Mouse (Mus musculus) hindbrain, postnatal 0 days (tissue): ENCODE data around the gene Casp3. TPM values are rescaled to one million over a fixed set of nuclear protein-coding genes. Genes with fewer than 3 reads are reported as not detected.

Experiments
- ATAC-seq: fragments of 200-750 bp; cut with Nextera tagmentation; 2 replicates; pipeline ENCODE4 v1.8.0; 2017; ENCODE audit warnings: mild to moderate bottlenecking, moderate TSS enrichment, moderate library complexity
- DNase-seq: peaks from one replicate; pipeline ENCODE4 v3.0.0-alpha.2; 2015; ENCODE audit warnings: low spot score
- H3K27ac ChIP-seq: fragments of 300-500 bp; sonication (generic); 2 replicates; pipeline ENCODE4 v1.5.1; 2014; ENCODE audit warnings: mild to moderate bottlenecking
- H3K27me3 ChIP-seq: fragments of 300-500 bp; sonication (generic); 2 replicates; pipeline ENCODE4 v1.6.1; 2014; ENCODE audit warnings: low read length, mixed read lengths; ENCODE audit not compliant: insufficient read depth
- H3K36me3 ChIP-seq: fragments of 300-500 bp; sonication (generic); 2 replicates; pipeline ENCODE4 v1.6.1; 2014; ENCODE audit warnings: low read length, mixed read lengths; ENCODE audit not compliant: insufficient read depth
- H3K4me1 ChIP-seq: fragments of 300-500 bp; sonication (generic); 2 replicates; pipeline ENCODE4 v1.6.1; 2014; ENCODE audit warnings: antibody characterized with exemption, low read length, mixed read lengths; ENCODE audit not compliant: insufficient read depth
- H3K4me2 ChIP-seq: fragments of 300-500 bp; sonication (generic); 2 replicates; pipeline ENCODE4 v1.6.1; 2014; ENCODE audit warnings: low read depth, mild to moderate bottlenecking, low read length, moderate library complexity, mixed read lengths
- H3K4me3 ChIP-seq: fragments of 300-500 bp; sonication (generic); 2 replicates; pipeline ENCODE4 v1.5.1; 2014; ENCODE audit warnings: low read length
- H3K9ac ChIP-seq: fragments of 300-500 bp; sonication (generic); replicated peaks from 2 replicates; pipeline ENCODE4 v1.6.1; 2014; ENCODE audit warnings: mild to moderate bottlenecking, low read length, moderate library complexity, mixed read lengths
- H3K9me3 ChIP-seq: fragments of 300-500 bp; sonication (generic); 2 replicates; pipeline ENCODE4 v1.6.1; 2016; ENCODE audit warnings: low read length, mixed read lengths
- CTCF ChIP-seq: IDR thresholded peaks from 2 replicates; pipeline ENCODE4 v1.5.1; 2016; ENCODE audit warnings: antibody characterized with exemption, control low read depth, low read depth
- WGBS: fragments of 180-500 bp; shearing (Covaris S2); extraction: QIAGEN DNeasy Blood & Tissue Kit; methylation state at CpG from one replicate; pipeline ENCODE4 v1.1.7; 2014; 5-methylcytosine and 5-hydroxymethylcytosine counted together
- polyA plus RNA-seq: library from polyadenylated mRNA; unstranded; fragments of >200 nt; fragmentation: Nextera tagmentation; extraction: Ambion mirVana; gene quantifications from 2 replicates; pipeline ENCODE4 v1.2.1, GENCODE M21; 2015
- total RNA-seq: library from RNA; depleted of rRNA; stranded (reverse); fragments of >200 nt; gene quantifications from 2 replicates; pipeline ENCODE4 v1.2.3, GENCODE M21; 2014; rRNA removed

Casp3 gene
- total and polyA plus RNA-seq, 2 experiments from 2014 or later = 92.0 to 174 TPM

DNA sequence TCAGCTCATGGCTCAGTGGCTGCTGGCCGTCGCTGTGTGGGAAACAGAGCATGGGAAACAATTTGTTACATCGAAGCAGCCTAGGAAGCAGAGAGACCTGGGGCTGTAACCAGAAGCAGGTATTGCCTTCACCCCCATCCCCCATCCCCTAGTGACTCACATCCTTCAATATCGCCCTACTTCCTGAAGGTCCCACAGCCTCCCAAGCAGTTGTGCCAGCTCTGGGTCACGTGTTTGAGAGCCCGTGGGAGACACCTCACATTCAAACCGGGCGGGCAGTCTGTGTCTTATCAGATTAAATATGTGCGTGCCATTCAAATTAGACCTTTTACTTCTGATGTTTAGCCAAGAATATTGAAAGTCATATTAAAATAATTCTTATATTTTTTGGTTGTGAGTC lies 34.8 kb downstream of the Casp3 start:
- Histone ChIP-seq H3K4me1 (no peaks in the 10 kb centered on the region), H3K36me3 (no peaks in the 10 kb centered on the region), H3K4me3 (no peak overlapping the region), H3K4me2 (no peak overlapping the region), H3K27ac (no peak overlapping the region), H3K27me3 (no peaks in the 10 kb centered on the region), H3K9me3 (no peaks in the 10 kb centered on the region), H3K9ac (no peak overlapping the region)
- TF ChIP-seq CTCF = no peak
- WGBS = 71% methylated on average over 9 of the region's 9 CpGs
- DNase-seq (peak; percentile 3), ATAC-seq (peak; percentile 49; the same call in 1 of the 2 replicates)

DNA sequence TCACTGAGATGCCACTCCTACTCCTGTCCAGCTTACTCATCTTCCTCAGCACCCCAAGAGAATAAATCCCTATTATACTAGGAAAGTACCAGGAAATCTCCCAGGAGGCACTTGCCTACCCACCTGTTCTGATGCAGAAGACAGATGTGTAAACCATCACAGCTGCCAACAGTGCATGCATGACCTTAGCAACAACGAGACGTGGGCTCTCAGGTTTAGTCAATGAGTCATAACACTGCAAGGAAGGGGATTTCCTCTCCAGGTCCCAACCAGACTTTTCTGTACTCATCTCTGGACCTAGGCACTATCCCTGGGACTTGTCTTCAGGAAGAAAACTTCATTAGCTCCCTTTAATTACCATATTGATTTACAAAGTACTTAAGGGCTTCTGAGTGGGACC lies 38.8 kb downstream of the Casp3 start:
- H3K9ac ChIP-seq = no peak overlapping the region

DNA sequence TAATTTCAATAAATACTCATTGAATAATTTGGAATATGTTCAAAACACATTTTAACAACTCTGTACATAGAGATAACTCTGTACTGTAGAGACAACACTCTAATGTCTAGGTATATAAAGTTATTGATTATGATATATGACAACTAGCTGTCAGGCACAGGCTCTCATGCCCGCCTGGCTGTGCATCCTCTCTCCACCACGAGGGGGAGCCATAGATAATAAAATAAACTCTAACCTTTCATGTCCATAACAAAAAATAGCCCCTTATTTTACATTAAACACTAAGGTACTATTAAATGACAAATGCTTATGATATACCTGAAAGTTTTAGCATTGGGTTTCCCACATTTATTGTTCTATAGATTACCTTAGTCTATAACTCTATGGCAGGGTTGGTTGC lies 54.4 kb downstream of the Casp3 start:
- H3K9me3 ChIP-seq = no peaks in the 10 kb centered on the region
- H3K27ac ChIP-seq = no peak overlapping the region
- no peak overlapping the region for H3K4me3 ChIP-seq
- H3K4me1 ChIP-seq = no peaks in the 10 kb centered on the region
- H3K27me3 ChIP-seq = no peaks in the 10 kb centered on the region
- DNase-seq (peak; percentile 70), ATAC-seq (no peak)
- no peak overlapping the region for H3K9ac ChIP-seq
- no peaks in the 10 kb centered on the region for H3K36me3 ChIP-seq
- TF ChIP-seq CTCF = peak; percentile 83
- no peak overlapping the region for H3K4me2 ChIP-seq
- 1% methylated on average over 2 of the region's 2 CpGs for WGBS

More for the DNA sequence above, 38.8 kb downstream of the Casp3 start:
- no peak overlapping the region for H3K4me3 ChIP-seq
- no peak for TF ChIP-seq CTCF
- H3K4me1 ChIP-seq = no peaks in the 10 kb centered on the region
- H3K27ac ChIP-seq = no peak overlapping the region
- no peaks in the 10 kb centered on the region for H3K27me3 ChIP-seq
- 89% methylated on average over 2 of the region's 2 CpGs for WGBS
- H3K9me3 ChIP-seq = no peaks in the 10 kb centered on the region
- H3K4me2 ChIP-seq = no peak overlapping the region
- DNase-seq (no peak), ATAC-seq (no peak)
- H3K36me3 ChIP-seq = no peaks in the 10 kb centered on the region

DNA sequence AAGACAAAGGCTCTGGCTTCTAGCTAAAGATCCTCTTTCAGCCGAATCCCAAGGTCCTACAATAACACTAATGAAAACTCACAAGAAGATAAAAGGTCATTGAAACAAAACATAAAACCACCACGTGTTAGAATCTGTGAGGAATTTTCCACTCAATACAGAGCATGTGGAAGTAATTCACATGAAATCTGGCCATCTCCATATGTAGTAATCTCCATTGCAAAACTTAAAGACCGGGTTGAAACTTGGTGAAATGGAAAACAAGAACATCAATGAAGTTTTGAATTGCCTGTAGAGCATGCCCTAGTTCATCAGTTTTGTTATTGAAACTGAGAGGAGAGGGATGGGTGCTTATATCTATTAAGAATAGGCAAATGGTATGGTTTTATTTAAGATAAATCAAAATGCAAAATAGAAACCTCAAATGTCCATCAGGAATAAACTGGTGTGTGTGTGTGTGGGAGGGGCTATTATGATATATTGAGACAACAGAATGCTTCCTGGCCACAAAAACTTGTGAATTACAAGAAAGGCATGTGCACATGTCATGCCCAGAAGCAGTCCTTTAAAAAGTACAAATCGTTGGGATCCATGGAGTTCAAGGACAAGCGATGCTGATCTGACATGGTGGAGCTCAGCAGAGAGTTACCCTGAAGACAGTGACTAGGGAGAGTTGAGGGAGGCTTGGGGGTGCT lies 63.7 kb downstream of the Casp3 start:
- Histone ChIP-seq H3K4me3 (no peak overlapping the region), H3K36me3 (no peaks in the 10 kb centered on the region), H3K9ac (no peak overlapping the region), H3K9me3 (no peaks in the 10 kb centered on the region), H3K27ac (no peak overlapping the region), H3K4me1 (no peaks in the 10 kb centered on the region), H3K27me3 (no peaks in the 10 kb centered on the region), H3K4me2 (no peak overlapping the region)
- ATAC-seq (no peak), DNase-seq (no peak)
- no peak for TF ChIP-seq CTCF
- 69% methylated on average over 5 of the region's 5 CpGs for WGBS

DNA sequence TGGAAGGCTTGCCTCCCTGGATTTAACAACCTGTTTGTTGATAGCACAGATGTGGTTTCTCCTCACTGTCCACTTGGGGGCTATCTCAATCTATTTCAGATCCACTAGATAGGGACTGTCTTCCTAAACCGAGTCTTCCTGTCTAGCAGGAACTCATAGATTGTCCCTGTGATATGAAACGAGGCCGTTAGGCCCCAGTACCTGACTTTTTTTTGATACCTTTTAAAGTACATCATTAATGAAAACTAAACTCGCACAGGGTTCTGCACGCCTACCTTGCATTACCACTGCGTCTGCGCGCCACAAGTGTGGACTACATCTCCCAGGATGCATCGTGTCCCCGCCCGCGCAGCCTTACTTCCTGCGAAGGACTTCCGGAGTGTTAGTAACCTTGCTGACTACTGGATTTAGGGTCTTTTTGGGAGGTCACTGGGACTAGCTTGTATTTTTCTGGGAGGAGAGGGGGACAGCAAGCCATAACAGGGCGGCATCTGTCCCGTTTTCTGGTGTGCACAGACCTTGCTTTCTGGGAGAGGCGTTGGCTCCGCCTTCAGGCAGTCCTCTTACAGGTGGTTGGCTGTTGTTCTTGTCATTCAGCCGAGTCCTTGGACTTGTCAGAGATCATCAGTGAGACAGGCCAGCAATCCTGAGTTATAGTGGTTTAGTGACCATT lies 69.7 kb downstream of the Casp3 start:
- no peaks in the 10 kb centered on the region for H3K36me3 ChIP-seq

More for the DNA sequence above, 69.7 kb downstream of the Casp3 start:
- ATAC-seq (peak; percentile 100), DNase-seq (peak; percentile 96)
- TF ChIP-seq CTCF = peak; percentile 73
- Histone ChIP-seq H3K4me3 (peak overlapping the region; percentile 48), H3K4me2 (peak overlapping the region; percentile 51), H3K27ac (peak overlapping the region; percentile 90), H3K4me1 (no peaks in the 10 kb centered on the region), H3K9me3 (no peaks in the 10 kb centered on the region), H3K27me3 (no peaks in the 10 kb centered on the region), H3K9ac (peak overlapping the region; percentile 59)
- under 1% methylated on average over 19 of the region's 19 CpGs for WGBS

Other genes starting within 250 kb of the Casp3 start
- 29.0 and 40.3 TPM in 2 replicates for gene Acsl1, start 146.3 kb upstream of the Casp3 start, total RNA-seq
- gene Acsl1, start 146.3 kb upstream of the Casp3 start, polyA plus RNA-seq = 25.6 and 26.7 TPM in 2 replicates
- gene Cenpu, start 65.3 kb upstream of the Casp3 start, total RNA-seq = 2.2 and 6.0 TPM in 2 replicates
- 7.5 and 8.0 TPM in 2 replicates for gene Cenpu, start 65.3 kb upstream of the Casp3 start, polyA plus RNA-seq
- gene Primpol, start 79 bp upstream of the Casp3 start, total RNA-seq = 2.8 and 4.0 TPM in 2 replicates
- 4.8 and 4.9 TPM in 2 replicates for gene Primpol, start 79 bp upstream of the Casp3 start, polyA plus RNA-seq
- gene Irf2, start 122.4 kb downstream of the Casp3 start, total RNA-seq = 3.8 and 4.7 TPM in 2 replicates
- gene Irf2, start 122.4 kb downstream of the Casp3 start, polyA plus RNA-seq = 11.1 and 12.8 TPM in 2 replicates